Mouse (Mus musculus): ENCODE measurements around the gene Atxn10. TPM values are rescaled to one million over a fixed set of nuclear protein-coding genes. Genes with fewer than 3 reads are reported as not detected.
A peak's percentile ranks its signal among the peaks of the same experiment; 100 is the strongest.

The Atxn10 gene
- polyA plus RNA-seq, 1 experiment from 2014 or later, result 457 TPM

DNA sequence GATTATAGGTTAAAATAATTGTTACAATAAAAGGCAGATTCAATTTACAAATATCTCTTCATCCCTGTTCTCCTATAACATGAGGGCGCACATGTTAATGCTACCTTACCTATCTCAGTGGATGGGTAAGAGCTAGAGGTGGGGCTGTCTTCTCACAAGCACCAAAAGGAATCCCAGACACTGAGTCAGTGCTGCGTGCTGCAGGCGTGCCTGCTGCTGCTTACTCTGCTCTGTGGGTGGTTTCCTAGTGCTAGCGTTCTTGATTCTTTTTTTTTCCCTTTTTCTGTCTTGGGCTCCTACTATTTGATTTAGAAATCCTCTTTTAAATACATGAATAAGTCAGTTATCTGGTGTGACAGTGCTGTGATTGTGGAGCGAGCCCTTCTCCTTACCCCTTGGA, 30.9 kb downstream of the Atxn10 start:
- no peaks in the 10 kb centered on the region for H3K9me3 ChIP-seq (ENCODE audit: control insufficient read depth, low read length)
- 85% methylated on average over 5 of the region's 5 CpGs for WGBS
- DNase-seq (ENCODE audit: low spot score), result no peak
- H3K27ac ChIP-seq (ENCODE audit: low read depth, low read length), result no peak overlapping the region
- no peak overlapping the region for H3K4me2 ChIP-seq (replicated peaks; ENCODE audit: low read depth, low read length)
- ATAC-seq (ENCODE audit: low FRiP score), result no peak
- H3K9ac ChIP-seq (ENCODE audit: low read depth, low read length), result no peak overlapping the region
- peaks cover 6% of the 10 kb centered on the region; the same call in 1 of the 2 replicates for H3K36me3 ChIP-seq (ENCODE audit: control insufficient read depth, insufficient read depth, low read length)
- H3K4me1 ChIP-seq (replicated peaks; ENCODE audit: control insufficient read depth, insufficient read depth, low read length), result no peaks in the 10 kb centered on the region
- no peak overlapping the region for H3K4me3 ChIP-seq (ENCODE audit: low read depth, low read length)
- H3K27me3 ChIP-seq (ENCODE audit: control insufficient read depth, insufficient read depth, low read length), result no peaks in the 10 kb centered on the region

DNA sequence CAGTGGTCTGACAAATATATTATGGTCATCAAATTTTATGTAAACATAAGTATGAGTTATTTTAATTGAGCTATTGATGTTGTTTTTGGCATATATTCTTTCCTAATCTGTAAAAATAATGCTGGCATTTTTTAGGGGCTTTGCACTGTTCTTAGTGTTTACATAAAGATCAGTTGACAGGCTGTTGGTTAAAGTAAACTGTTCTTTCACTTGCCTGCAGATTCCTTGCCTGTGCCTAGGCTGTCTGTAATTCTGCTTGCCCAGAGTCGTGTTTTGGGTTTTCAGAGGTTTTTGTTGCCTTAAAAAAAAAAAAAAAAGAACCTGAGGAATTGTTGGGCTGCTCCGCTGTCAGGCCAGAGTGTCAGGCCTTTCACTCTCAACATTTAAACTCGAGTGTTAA, 33.7 kb downstream of the Atxn10 start:
- Histone ChIP-seq H3K27me3 (ENCODE audit: control insufficient read depth, insufficient read depth, low read length) (no peaks in the 10 kb centered on the region), H3K4me2 (replicated peaks; ENCODE audit: low read depth, low read length) (no peak overlapping the region), H3K9ac (ENCODE audit: low read depth, low read length) (no peak overlapping the region), H3K4me3 (ENCODE audit: low read depth, low read length) (no peak overlapping the region), H3K27ac (ENCODE audit: low read depth, low read length) (no peak overlapping the region), H3K36me3 (ENCODE audit: control insufficient read depth, insufficient read depth, low read length) (peaks cover 2% of the 10 kb centered on the region; the same call in 1 of the 2 replicates), H3K4me1 (replicated peaks; ENCODE audit: control insufficient read depth, insufficient read depth, low read length) (no peaks in the 10 kb centered on the region), H3K9me3 (ENCODE audit: control insufficient read depth, low read length) (no peaks in the 10 kb centered on the region)
- no peak for DNase-seq (ENCODE audit: low spot score)
- 77% methylated on average over 3 of the region's 3 CpGs for WGBS
- no peak for ATAC-seq (ENCODE audit: low FRiP score)

DNA sequence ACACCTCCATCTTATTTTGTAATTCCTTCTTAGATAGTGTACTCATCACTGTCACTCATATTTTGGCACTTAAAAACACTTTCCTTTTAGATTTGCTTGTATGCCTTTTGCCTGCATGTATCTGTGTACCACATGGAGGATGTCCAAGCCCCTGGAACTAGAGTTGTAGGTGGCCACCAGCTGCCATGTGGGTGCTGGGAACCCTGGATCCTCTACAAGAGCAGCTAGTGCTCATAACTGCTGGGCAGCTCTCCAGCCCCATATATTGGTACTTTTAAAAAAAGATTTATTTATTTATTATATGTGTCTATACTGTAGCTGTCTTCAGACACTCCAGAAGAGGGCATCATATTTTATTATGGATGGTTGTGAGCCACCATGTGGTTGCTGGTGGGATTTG, 37.1 kb downstream of the Atxn10 start:
- no peak overlapping the region for H3K9ac ChIP-seq (ENCODE audit: low read depth, low read length)
- no peak overlapping the region for H3K27ac ChIP-seq (ENCODE audit: low read depth, low read length)
- H3K4me3 ChIP-seq (ENCODE audit: low read depth, low read length), result no peak overlapping the region
- no peak overlapping the region for H3K4me2 ChIP-seq (replicated peaks; ENCODE audit: low read depth, low read length)
- H3K27me3 ChIP-seq (ENCODE audit: control insufficient read depth, insufficient read depth, low read length), result no peaks in the 10 kb centered on the region
- ATAC-seq (ENCODE audit: low FRiP score), result no peak
- no peaks in the 10 kb centered on the region for H3K9me3 ChIP-seq (ENCODE audit: control insufficient read depth, low read length)
- no peaks in the 10 kb centered on the region; the same call in 1 of the 2 replicates for H3K36me3 ChIP-seq (ENCODE audit: control insufficient read depth, insufficient read depth, low read length)
- no peak for DNase-seq (ENCODE audit: low spot score)
- no peaks in the 10 kb centered on the region for H3K4me1 ChIP-seq (replicated peaks; ENCODE audit: control insufficient read depth, insufficient read depth, low read length)

DNA sequence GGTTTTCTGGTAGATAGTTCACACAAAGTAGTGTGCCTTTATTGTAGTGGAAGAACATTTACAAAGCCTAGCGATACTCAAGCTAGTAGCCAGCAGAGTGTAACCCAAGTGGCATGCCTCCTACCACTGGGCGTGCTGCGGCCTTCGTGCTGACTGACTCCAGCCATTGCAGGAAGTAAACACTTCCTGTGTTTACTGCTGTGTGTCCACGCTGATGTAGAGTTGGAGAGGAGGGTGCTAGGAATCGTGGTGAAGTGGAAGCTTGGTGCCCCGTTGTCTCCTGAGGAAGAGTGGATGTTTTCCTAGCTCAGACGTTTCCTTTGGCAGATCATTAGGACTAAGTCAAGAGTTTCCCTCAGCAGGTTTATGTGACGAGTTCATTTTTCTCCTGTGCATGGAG, 47.4 kb downstream of the Atxn10 start:
- Histone ChIP-seq H3K4me1 (replicated peaks; ENCODE audit: control insufficient read depth, insufficient read depth, low read length) (no peaks in the 10 kb centered on the region), H3K9me3 (ENCODE audit: control insufficient read depth, low read length) (no peaks in the 10 kb centered on the region), H3K9ac (ENCODE audit: low read depth, low read length) (no peak overlapping the region), H3K27ac (ENCODE audit: low read depth, low read length) (no peak overlapping the region), H3K36me3 (ENCODE audit: control insufficient read depth, insufficient read depth, low read length) (no peaks in the 10 kb centered on the region; the same call in 1 of the 2 replicates), H3K27me3 (ENCODE audit: control insufficient read depth, insufficient read depth, low read length) (no peaks in the 10 kb centered on the region), H3K4me2 (replicated peaks; ENCODE audit: low read depth, low read length) (no peak overlapping the region), H3K4me3 (ENCODE audit: low read depth, low read length) (no peak overlapping the region)
- WGBS, result 85% methylated on average over 9 of the region's 9 CpGs
- DNase-seq (ENCODE audit: low spot score) (no peak), ATAC-seq (ENCODE audit: low FRiP score) (no peak)

- 74% methylated on average over 3 of the region's 3 CpGs for WGBS
- peak; percentile 33 for DNase-seq (ENCODE audit: low spot score)
- H3K4me2 ChIP-seq (replicated peaks; ENCODE audit: low read depth, low read length), result no peak overlapping the region
- no peak overlapping the region for H3K9ac ChIP-seq (ENCODE audit: low read depth, low read length)
- no peak for ATAC-seq (ENCODE audit: low FRiP score)
- H3K4me1 ChIP-seq (replicated peaks; ENCODE audit: control insufficient read depth, insufficient read depth, low read length), result no peaks in the 10 kb centered on the region
- no peaks in the 10 kb centered on the region for H3K27me3 ChIP-seq (ENCODE audit: control insufficient read depth, insufficient read depth, low read length)
- H3K27ac ChIP-seq (ENCODE audit: low read depth, low read length), result no peak overlapping the region
- no peak overlapping the region for H3K4me3 ChIP-seq (ENCODE audit: low read depth, low read length)
- H3K36me3 ChIP-seq (ENCODE audit: control insufficient read depth, insufficient read depth, low read length), result no peaks in the 10 kb centered on the region
- no peaks in the 10 kb centered on the region for H3K9me3 ChIP-seq (ENCODE audit: control insufficient read depth, low read length)
Measured at GRCm38 (mm10) chr15:85388696-85389095, 52.7 kb downstream of the Atxn10 start.

DNA sequence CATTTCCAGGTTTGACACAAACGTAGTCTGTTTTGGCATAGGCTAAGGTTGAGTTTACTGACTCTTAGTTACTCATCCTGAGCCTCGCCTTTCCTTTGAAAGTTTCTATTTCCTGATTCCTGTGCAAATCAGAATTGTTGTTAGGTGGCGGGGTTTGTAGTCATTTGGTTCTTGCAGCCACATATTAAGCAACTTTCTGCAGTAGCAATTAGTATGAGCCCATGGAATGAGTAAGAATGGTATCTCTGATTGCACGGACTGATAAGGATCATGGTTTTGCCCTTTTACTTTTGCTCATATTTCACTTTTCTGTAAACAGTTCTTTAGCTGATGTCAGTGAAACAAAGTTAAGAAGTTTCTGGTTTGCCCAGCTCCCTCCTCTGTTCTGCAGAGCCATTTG, 53.9 kb downstream of the Atxn10 start:
- no peaks in the 10 kb centered on the region for H3K36me3 ChIP-seq (ENCODE audit: control insufficient read depth, insufficient read depth, low read length)

GRCm38 (mm10) chr15:85395360-85395759, 59.3 kb downstream of the Atxn10 start:
- 94% methylated on average over 9 of the region's 9 CpGs for WGBS
- Histone ChIP-seq H3K9ac (ENCODE audit: low read depth, low read length) (no peak overlapping the region), H3K9me3 (ENCODE audit: control insufficient read depth, low read length) (no peaks in the 10 kb centered on the region), H3K27me3 (ENCODE audit: control insufficient read depth, insufficient read depth, low read length) (no peaks in the 10 kb centered on the region), H3K36me3 (ENCODE audit: control insufficient read depth, insufficient read depth, low read length) (no peaks in the 10 kb centered on the region), H3K4me1 (replicated peaks; ENCODE audit: control insufficient read depth, insufficient read depth, low read length) (no peaks in the 10 kb centered on the region), H3K4me2 (replicated peaks; ENCODE audit: low read depth, low read length) (no peak overlapping the region), H3K4me3 (ENCODE audit: low read depth, low read length) (no peak overlapping the region), H3K27ac (ENCODE audit: low read depth, low read length) (no peak overlapping the region)
- ATAC-seq (ENCODE audit: low FRiP score) (no peak), DNase-seq (ENCODE audit: low spot score) (no peak)

More for the DNA sequence above, 53.9 kb downstream of the Atxn10 start:
- no peaks in the 10 kb centered on the region for H3K9me3 ChIP-seq (ENCODE audit: control insufficient read depth, low read length)
- ATAC-seq (ENCODE audit: low FRiP score), result no peak
- no peak overlapping the region for H3K4me2 ChIP-seq (replicated peaks; ENCODE audit: low read depth, low read length)
- 98% methylated on average over 4 of the region's 4 CpGs for WGBS
- no peak for DNase-seq (ENCODE audit: low spot score)
- no peaks in the 10 kb centered on the region for H3K27me3 ChIP-seq (ENCODE audit: control insufficient read depth, insufficient read depth, low read length)
- no peak overlapping the region for H3K27ac ChIP-seq (ENCODE audit: low read depth, low read length)
- H3K9ac ChIP-seq (ENCODE audit: low read depth, low read length), result no peak overlapping the region
- no peaks in the 10 kb centered on the region for H3K4me1 ChIP-seq (replicated peaks; ENCODE audit: control insufficient read depth, insufficient read depth, low read length)
- no peak overlapping the region for H3K4me3 ChIP-seq (ENCODE audit: low read depth, low read length)

DNA sequence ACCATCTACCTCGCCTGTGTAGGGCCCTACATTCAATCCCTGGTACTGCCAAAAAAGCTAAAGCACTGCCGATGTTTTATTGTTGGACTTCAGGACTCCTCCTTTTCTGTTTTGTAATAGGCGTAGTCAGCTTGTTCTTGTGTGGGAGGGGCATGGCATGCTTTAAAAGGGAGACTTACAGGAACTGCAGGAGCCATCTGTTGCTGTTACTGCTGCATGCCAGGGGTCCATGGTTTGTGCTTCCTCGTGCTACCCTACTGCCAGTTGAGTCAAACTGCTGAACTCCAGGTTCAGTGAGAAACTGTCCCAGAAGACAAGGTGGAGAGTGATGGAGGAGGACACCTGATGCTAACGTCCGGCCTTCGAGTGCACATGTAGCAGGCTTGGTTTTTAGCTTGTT, 65.9 kb downstream of the Atxn10 start:
- ATAC-seq (ENCODE audit: low FRiP score) (no peak), DNase-seq (ENCODE audit: low spot score) (no peak)
- H3K4me3 ChIP-seq (ENCODE audit: low read depth, low read length), result no peak overlapping the region
- H3K27me3 ChIP-seq (ENCODE audit: control insufficient read depth, insufficient read depth, low read length), result no peaks in the 10 kb centered on the region
- no peak overlapping the region for H3K9ac ChIP-seq (ENCODE audit: low read depth, low read length)
- WGBS, result 65% methylated on average over 7 of the region's 7 CpGs
- no peaks in the 10 kb centered on the region for H3K36me3 ChIP-seq (ENCODE audit: control insufficient read depth, insufficient read depth, low read length)
- no peaks in the 10 kb centered on the region for H3K9me3 ChIP-seq (ENCODE audit: control insufficient read depth, low read length)
- no peak overlapping the region for H3K27ac ChIP-seq (ENCODE audit: low read depth, low read length)
- H3K4me1 ChIP-seq (replicated peaks; ENCODE audit: control insufficient read depth, insufficient read depth, low read length), result no peaks in the 10 kb centered on the region
- H3K4me2 ChIP-seq (replicated peaks; ENCODE audit: low read depth, low read length), result no peak overlapping the region

DNA sequence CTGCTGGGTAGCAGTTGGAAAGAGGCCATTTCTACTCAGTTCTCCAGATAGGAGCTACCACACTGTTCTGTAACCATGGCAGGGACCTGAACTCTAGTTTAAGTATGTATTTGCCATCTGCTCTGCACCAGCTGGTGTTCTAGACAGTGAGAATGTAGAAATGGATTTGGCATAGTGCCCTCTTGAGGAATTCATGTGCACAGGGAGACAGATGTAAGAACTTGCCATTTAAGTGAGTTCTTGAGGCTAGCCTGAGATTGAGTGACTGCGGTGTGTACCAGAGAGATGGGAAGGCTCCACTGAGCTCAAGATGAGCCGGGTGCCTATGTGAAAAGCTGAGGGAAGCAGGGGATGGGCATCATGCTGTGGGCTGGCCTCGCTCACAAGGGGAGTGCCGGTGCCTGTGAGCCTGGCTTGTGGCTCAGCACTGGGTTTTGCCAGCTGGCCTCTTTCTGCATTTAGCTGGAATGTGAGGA, 67.2 kb downstream of the Atxn10 start:
- 73% methylated on average over 4 of the region's 4 CpGs for WGBS
- DNase-seq (ENCODE audit: low spot score), result peak; percentile 34
- Histone ChIP-seq H3K27me3 (ENCODE audit: control insufficient read depth, insufficient read depth, low read length) (no peaks in the 10 kb centered on the region), H3K36me3 (ENCODE audit: control insufficient read depth, insufficient read depth, low read length) (no peaks in the 10 kb centered on the region), H3K4me3 (ENCODE audit: low read depth, low read length) (no peak overlapping the region), H3K4me1 (replicated peaks; ENCODE audit: control insufficient read depth, insufficient read depth, low read length) (no peaks in the 10 kb centered on the region), H3K4me2 (replicated peaks; ENCODE audit: low read depth, low read length) (no peak overlapping the region), H3K9ac (ENCODE audit: low read depth, low read length) (no peak overlapping the region), H3K27ac (ENCODE audit: low read depth, low read length) (no peak overlapping the region), H3K9me3 (ENCODE audit: control insufficient read depth, low read length) (no peaks in the 10 kb centered on the region)
- no peak for ATAC-seq (ENCODE audit: low FRiP score)
